Mouse (Mus musculus) hindbrain, embryonic 16.5 days (tissue): Measurements from ENCODE around the gene Gm3285. TPM values are rescaled to one million over a fixed set of nuclear protein-coding genes. Genes with fewer than 3 reads are reported as not detected.

Experiments
- ATAC-seq: fragments of 200-750 bp; cut with Nextera tagmentation; 2 replicates; pipeline ENCODE4 v1.8.0; 2017; ENCODE audit warnings: moderate TSS enrichment, moderate library complexity
- H3K27ac ChIP-seq: fragments of 300-500 bp; sonication (generic); 2 replicates; pipeline ENCODE4 v1.5.1; 2014; ENCODE audit warnings: low read depth, mild to moderate bottlenecking, control low read depth, low read length, moderate library complexity
- H3K27me3 ChIP-seq: fragments of 300-500 bp; sonication (generic); replicated peaks from 2 replicates; pipeline ENCODE4 v1.6.1; 2014; ENCODE audit warnings: low read length; ENCODE audit not compliant: control insufficient read depth, insufficient read depth
- H3K36me3 ChIP-seq: fragments of 300-500 bp; sonication (generic); 2 replicates; pipeline ENCODE4 v1.6.1; 2014; ENCODE audit warnings: mild to moderate bottlenecking, low read length, moderate library complexity, mixed read lengths; ENCODE audit not compliant: control insufficient read depth, insufficient read depth
- H3K4me1 ChIP-seq: fragments of 300-500 bp; sonication (generic); 2 replicates; pipeline ENCODE4 v1.6.1; 2014; ENCODE audit warnings: low read depth, low read length; ENCODE audit not compliant: control insufficient read depth, insufficient read depth
- H3K4me2 ChIP-seq: fragments of 300-500 bp; sonication (generic); 2 replicates; pipeline ENCODE4 v1.6.1; 2014; ENCODE audit warnings: mild to moderate bottlenecking, low read length, control low read depth, moderate library complexity
- H3K4me3 ChIP-seq: fragments of 300-500 bp; sonication (generic); 2 replicates; pipeline ENCODE4 v1.5.1; 2014; ENCODE audit warnings: mild to moderate bottlenecking, low read length, control low read depth, moderate library complexity
- H3K9ac ChIP-seq: fragments of 300-500 bp; sonication (generic); 2 replicates; pipeline ENCODE4 v1.6.1; 2014; ENCODE audit warnings: low read depth, mild to moderate bottlenecking, control low read depth, low read length, moderate library complexity
- H3K9me3 ChIP-seq: fragments of 300-500 bp; sonication (generic); 2 replicates; pipeline ENCODE4 v1.6.1; 2014; ENCODE audit warnings: mild to moderate bottlenecking, low read length, moderate library complexity; ENCODE audit not compliant: control insufficient read depth
- WGBS: fragments of 180-500 bp; shearing (Covaris S2); extraction: QIAGEN DNeasy Blood & Tissue Kit; methylation state at CpG from one replicate; pipeline ENCODE4 v1.1.7; 2014; 5-methylcytosine and 5-hydroxymethylcytosine counted together
- polyA plus RNA-seq: library from polyadenylated mRNA; unstranded; fragments of >200 nt; fragmentation: Nextera tagmentation; extraction: Ambion mirVana; gene quantifications from 2 replicates; pipeline ENCODE4 v1.2.1, GENCODE M21; 2015

Gene Gm3285
- polyA plus RNA-seq, 1 experiment from 2014 or later: not detected

GRCm38 (mm10) chr10:77902894-77903715, 41.3 kb downstream of the Gm3285 start:
- peak overlapping the region; percentile 78 for H3K4me2 ChIP-seq
- peaks cover 12% of the 10 kb centered on the region; the same call in 1 of the 2 replicates for H3K4me1 ChIP-seq
- H3K27me3 ChIP-seq: no peaks in the 10 kb centered on the region
- no peaks in the 10 kb centered on the region for H3K9me3 ChIP-seq
- 0 out of 2 replicates have a peak, but pooled peaks cover 2% of the 10 kb centered on the region for H3K36me3 ChIP-seq
- peak overlapping the region; percentile 60 for H3K4me3 ChIP-seq
- ATAC-seq: peak; percentile 92
- peak overlapping the region; percentile 61 for H3K27ac ChIP-seq
- H3K9ac ChIP-seq: peak overlapping the region; percentile 76
- WGBS: 5% methylated on average over 32 of the region's 35 CpGs

Other genes with a start within 250 kb of the Gm3285 start
- gene Ube2g2, start 239.7 kb upstream of the Gm3285 start, polyA plus RNA-seq: 85.0 and 91.0 TPM in 2 replicates
- gene Tspear, start 175.4 kb upstream of the Gm3285 start, polyA plus RNA-seq: 1.3 and 1.6 TPM in 2 replicates
- gene Gm19402, start 171.2 kb upstream of the Gm3285 start, polyA plus RNA-seq: not detected in 2 replicates
- gene Gm9508, start 164.7 kb upstream of the Gm3285 start, polyA plus RNA-seq: not detected in 2 replicates
- gene Gm10272, start 155.3 kb upstream of the Gm3285 start, polyA plus RNA-seq: not detected in 2 replicates
- not detected in 2 replicates for gene Gm10024, start 150.5 kb upstream of the Gm3285 start, polyA plus RNA-seq
- gene Gm10142, start 146.2 kb upstream of the Gm3285 start, polyA plus RNA-seq: not detected in 2 replicates
- not detected in 2 replicates for gene Krtap12-1, start 141.4 kb upstream of the Gm3285 start, polyA plus RNA-seq
- not detected in 2 replicates for gene Gm10100, start 135.5 kb upstream of the Gm3285 start, polyA plus RNA-seq
- not detected in 2 replicates for gene Gm18596, start 119.3 kb upstream of the Gm3285 start, polyA plus RNA-seq
- gene Gm9736, start 110.6 kb upstream of the Gm3285 start, polyA plus RNA-seq: not detected in 2 replicates
- not detected in 2 replicates for gene Gm3233, start 102.3 kb upstream of the Gm3285 start, polyA plus RNA-seq
- not detected in 2 replicates for gene Gm3238, start 90.7 kb upstream of the Gm3285 start, polyA plus RNA-seq
- not detected in 2 replicates for gene Gm7138, start 85.0 kb upstream of the Gm3285 start, polyA plus RNA-seq
- gene Gm3250, start 79.4 kb upstream of the Gm3285 start, polyA plus RNA-seq: not detected in 2 replicates
- not detected in 2 replicates for gene Gm7137, start 73.8 kb upstream of the Gm3285 start, polyA plus RNA-seq
- gene Gm9639, start 66.9 kb upstream of the Gm3285 start, polyA plus RNA-seq: not detected in 2 replicates
- gene Gm19668, start 62.8 kb upstream of the Gm3285 start, polyA plus RNA-seq: not detected in 2 replicates
- not detected in 2 replicates for gene Gm9507, start 50.1 kb upstream of the Gm3285 start, polyA plus RNA-seq
- gene Gm2696, start 47.3 kb upstream of the Gm3285 start, polyA plus RNA-seq: not detected in 2 replicates
- gene Krtap10-4, start 34.9 kb upstream of the Gm3285 start, polyA plus RNA-seq: not detected in 2 replicates
- gene Krtap10-10, start 26.0 kb upstream of the Gm3285 start, polyA plus RNA-seq: not detected in 2 replicates
- not detected in 2 replicates for gene Gm36176, start 15.2 kb upstream of the Gm3285 start, polyA plus RNA-seq
- not detected in 2 replicates for gene Gm10318, start 9.1 kb upstream of the Gm3285 start, polyA plus RNA-seq
- gene Lrrc3, start 40.6 kb downstream of the Gm3285 start, polyA plus RNA-seq: 23.7 and 25.7 TPM in 2 replicates
- gene Trpm2, start 108.6 kb downstream of the Gm3285 start, polyA plus RNA-seq: 7.8 and 9.9 TPM in 2 replicates
- 53.9 and 56.7 TPM in 2 replicates for gene 1810043G02Rik, start 116.5 kb downstream of the Gm3285 start, polyA plus RNA-seq
- gene Pfkl, start 148.1 kb downstream of the Gm3285 start, polyA plus RNA-seq: 140 and 145 TPM in 2 replicates
- gene Dnmt3l, start 180.0 kb downstream of the Gm3285 start, polyA plus RNA-seq: not detected in 2 replicates
- 0.06 TPM in 1 of 2 replicates, not detected in the other for gene Aire, start 181.6 kb downstream of the Gm3285 start, polyA plus RNA-seq
- 0.94 and 1.2 TPM in 2 replicates for gene Icosl, start 207.3 kb downstream of the Gm3285 start, polyA plus RNA-seq